Mouse (Mus musculus) monocyte, adult 5-6 weeks (primary cell): ENCODE data around the gene C2cd5. TPM values are rescaled to one million over a fixed set of nuclear protein-coding genes. Genes with fewer than 3 reads are reported as not detected.

Experiments used
- ATAC-seq: fragments of 153-309, 156-312 bp; replicated peaks from 2 replicates; pipeline ENCODE4 v1.8.0; 2017; ENCODE audit warnings: mild to moderate bottlenecking; ENCODE audit not compliant: low TSS enrichment, insufficient number of reproducible peaks, severe bottlenecking, poor library complexity, low FRiP score
- total RNA-seq: library from RNA; stranded (forward); fragments of 200-1000, 200-491, 200-594 nt; gene quantifications from 3 replicates; pipeline ENCODE4 v1.2.3, GENCODE M21; 2017

C2cd5 gene
- total RNA-seq, 1 experiment from 2014 or later: 31.8 TPM

- no peak for ATAC-seq
These were observed 135.8 kb downstream of the C2cd5 start, which contains the start of gene St8sia1 for GRCm38 (mm10) chr6:142964076-142964530. TSS of gene St8sia1 (minus strand) at chr6:142964452.

GRCm38 (mm10) chr6:142963480-142964075, 136.4 kb downstream of the C2cd5 start:
- ATAC-seq: no peak; the same call in 1 of the 2 replicates

GRCm38 (mm10) chr6:142962881-142963280, 137.1 kb downstream of the C2cd5 start:
- ATAC-seq: no peak

- ATAC-seq: no peak
These were observed 137.5 kb downstream of the C2cd5 start for GRCm38 (mm10) chr6:142962476-142962875.

- ATAC-seq: no peak
These were observed 138.1 kb downstream of the C2cd5 start for GRCm38 (mm10) chr6:142961721-142962455.

Other genes with a start within 250 kb of the C2cd5 start
- gene St8sia1, start 135.7 kb downstream of the C2cd5 start, total RNA-seq: 0.49 to 0.96 TPM in 2 of 3 replicates, not detected in the other
- gene Etnk1, start 67.1 kb upstream of the C2cd5 start, total RNA-seq: 56.9 to 89.0 TPM (median 61.3 TPM) in 3 replicates